Mouse (Mus musculus) gastrocnemius, postnatal 36 days (tissue): ENCODE results near the gene Madd. TPM values are rescaled to one million over a fixed set of nuclear protein-coding genes. Genes with fewer than 3 reads are reported as not detected.
A peak's percentile ranks its signal among the peaks of the same experiment; 100 is the strongest.

ENCODE experiments used
- DNase-seq, 2 experiments: peaks; one replicate each; pipeline ENCODE4 v3.0.0; 2022
- intact Hi-C: fragments of 180-260 bp; cut with DNase I; formaldehyde crosslinking; loops from one replicate; pipeline ENCODE4 v1.15.1; 2025
- long read RNA-seq, 2 experiments: library from polyadenylated mRNA; stranded (forward); transcript quantifications; one replicate each; pipeline ENCODE4 v2.0.0; 2021
- total RNA-seq, 2 experiments: library from RNA; stranded (reverse); gene quantifications; 2 replicates each; pipeline ENCODE4 v1.2.3; 2021

The Madd gene
- total RNA-seq = 1 to 10 TPM; 4.1 to 5.0 TPM
- long read RNA-seq, experiment 1, partial matches to known transcripts = 0 of 1 reads
- long read RNA-seq, experiment 1, other reads (novel, unspliced or antisense) = 1 of 1 reads
- long read RNA-seq, experiment 2, partial matches to known transcripts = 0 of 2 reads
- long read RNA-seq, experiment 2, other reads (novel, unspliced or antisense) = 2 of 2 reads

DNA sequence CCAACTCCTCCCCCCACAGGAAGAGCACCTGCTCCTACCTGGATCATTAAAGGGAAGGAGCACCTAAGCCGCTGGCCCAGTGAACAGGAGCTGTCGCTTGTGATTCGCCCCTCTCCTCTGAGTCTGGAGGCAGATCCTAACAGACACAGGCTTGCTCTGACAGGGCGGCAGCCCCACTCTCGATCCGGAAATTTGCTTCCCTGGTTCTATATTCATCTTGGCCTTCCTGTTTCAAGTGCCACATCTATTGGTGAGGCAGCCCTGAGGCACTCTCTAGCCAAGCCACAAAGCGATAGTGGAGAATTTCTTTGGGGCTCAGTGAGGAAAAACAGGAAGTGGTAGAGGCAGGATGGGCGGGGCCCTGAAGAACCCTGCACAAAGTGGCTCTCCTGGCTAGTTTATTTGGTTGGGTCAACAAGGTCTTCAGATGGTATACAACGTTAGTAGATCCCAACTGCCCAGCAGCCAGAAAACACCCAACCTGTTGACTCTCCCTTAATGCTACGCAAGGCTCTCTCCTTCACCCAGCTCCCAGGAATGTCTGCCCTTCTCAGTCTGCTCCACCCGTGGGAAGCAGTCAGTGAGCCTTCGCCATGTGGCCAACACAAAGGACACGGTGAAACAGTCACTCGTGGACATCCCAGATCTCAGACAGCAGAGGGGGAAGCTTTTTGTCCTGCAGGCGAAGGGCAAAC, at the start of gene Madd:
Madd (minus strand) TSS at position 127 of the 695 bp plus-strand sequence.
- DNase-seq = no peak
- intact Hi-C loops = no loop called here

DNA sequence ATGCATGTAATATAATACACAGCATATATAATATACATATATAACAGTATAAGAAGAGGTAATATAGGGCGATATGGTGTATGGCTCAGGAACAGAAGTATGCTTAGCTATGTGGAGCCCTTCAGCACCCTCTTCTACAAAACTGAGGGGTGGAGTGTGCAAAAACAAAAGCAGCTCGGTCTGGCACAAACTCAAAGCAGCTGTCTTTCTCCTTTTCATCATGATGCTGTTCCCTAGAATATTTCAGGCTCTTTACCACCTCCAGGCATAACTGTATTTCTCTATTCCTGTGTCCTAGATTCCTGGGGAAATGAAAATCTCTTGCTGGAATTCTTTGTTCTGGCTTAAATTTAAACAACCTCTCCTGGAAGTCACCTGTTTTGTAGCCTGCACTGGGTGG, 46.1 kb upstream of the Madd start:
- intact Hi-C loops = no loop called here
- DNase-seq = no peak

DNA sequence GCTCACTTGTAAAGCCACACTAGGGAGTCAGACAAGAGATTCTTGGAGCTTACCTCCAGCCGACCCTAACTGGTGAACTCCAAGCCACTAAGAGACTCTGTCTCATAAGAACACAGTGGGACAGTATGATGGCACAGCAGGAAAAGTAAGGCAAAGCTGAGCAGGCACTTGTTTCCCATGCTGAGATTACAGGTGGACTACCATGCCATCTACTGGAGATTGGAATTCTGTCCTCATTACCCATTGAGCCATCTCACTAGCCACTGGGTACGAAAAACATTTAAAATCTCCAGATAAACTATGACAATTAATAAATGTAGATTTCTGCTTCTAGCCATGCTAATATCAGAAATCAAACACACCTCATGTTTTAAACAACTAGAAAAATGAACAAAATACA, 40.0 kb upstream of the Madd start:
- intact Hi-C loops = no loop called here
- DNase-seq = no peak

DNA sequence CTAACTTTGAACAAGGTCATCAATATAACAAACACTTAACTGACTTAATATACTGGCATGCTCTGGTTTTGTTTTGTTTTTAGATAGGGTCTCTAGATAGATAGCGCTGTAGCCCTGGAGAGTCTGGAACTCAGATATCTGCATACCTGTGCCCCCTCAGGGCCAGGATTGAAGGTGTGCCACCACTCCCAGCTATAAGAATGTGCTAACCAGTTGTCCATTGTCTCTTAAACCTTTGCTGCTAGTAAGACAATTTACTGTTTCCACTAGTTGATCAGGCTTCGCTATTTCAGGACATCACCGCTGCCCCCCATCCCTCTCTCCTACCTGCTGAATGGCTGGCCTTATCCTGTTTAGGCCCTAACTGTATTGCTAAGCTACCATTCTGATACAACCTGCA, 36.9 kb upstream of the Madd start:
- no peak for DNase-seq
- intact Hi-C loops = no loop called here

DNA sequence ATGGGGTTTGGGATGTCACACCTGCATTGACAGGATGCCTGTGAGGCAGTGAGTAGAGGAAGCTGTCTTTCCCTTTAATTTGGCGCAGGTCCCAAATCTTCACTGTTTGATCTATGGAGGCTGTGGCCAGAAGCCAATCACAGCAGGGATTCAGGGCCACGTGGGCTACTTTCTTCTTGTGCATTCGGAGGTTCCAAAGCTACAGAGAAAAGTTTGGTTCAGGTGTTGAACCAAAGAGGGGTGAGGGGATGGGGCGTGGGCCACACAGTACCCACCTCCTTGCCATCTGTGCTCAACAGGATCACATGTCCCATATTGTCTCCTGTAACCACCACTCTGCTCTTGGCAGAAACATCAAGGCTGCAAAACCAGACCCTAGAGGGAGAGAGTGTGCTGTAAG, 33.4 kb upstream of the Madd start:
- intact Hi-C loops = no loop called here
- no peak for DNase-seq

DNA sequence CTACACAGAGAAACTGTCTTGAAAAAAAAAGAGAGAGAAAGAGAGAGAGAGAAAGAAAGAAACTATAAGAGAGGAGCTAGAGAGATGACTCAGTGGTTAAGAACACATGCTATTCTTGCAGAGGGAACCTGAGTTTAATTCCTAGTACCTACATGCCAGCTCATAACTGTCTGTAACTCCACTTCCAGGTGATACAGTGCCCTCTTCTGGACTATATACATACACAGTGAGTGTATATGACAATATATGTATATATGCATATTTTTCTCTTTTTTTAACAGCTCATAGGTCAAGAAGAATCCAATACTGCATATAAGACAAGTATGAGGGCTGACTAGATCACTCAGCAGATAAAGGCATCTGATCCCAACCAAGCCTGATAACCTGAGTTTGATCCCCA, 29.7 kb upstream of the Madd start:
- no peak for DNase-seq
- intact Hi-C loops = no loop called here

DNA sequence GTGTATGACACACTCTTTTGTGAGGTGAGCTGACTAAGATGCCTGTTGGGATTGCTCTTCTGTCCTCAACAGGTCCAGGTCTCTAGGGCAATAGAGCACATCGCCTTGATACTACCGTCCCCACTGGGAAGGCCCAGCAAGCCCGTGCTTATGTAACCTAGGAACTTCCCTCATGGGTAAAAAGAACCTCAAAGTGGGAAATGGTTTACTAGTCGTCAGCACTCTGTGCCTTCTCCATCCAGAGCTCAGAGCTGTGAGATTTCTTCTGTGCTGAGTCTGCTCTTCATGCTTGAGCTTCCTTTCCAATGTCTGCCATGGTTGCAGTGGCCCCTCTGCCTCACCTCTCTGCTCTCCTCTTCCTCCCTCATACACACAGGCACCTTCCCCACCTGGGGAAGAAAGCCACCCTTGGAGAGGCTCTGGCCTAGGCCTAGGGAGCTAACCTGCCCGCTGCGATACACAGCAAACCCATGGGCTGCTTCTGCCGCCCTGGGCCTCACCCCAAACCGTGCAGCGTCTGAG, 22.7 kb upstream of the Madd start:
- intact Hi-C loops = no loop called here
- DNase-seq = peak in 1 of 2 experiments; percentile 20

DNA sequence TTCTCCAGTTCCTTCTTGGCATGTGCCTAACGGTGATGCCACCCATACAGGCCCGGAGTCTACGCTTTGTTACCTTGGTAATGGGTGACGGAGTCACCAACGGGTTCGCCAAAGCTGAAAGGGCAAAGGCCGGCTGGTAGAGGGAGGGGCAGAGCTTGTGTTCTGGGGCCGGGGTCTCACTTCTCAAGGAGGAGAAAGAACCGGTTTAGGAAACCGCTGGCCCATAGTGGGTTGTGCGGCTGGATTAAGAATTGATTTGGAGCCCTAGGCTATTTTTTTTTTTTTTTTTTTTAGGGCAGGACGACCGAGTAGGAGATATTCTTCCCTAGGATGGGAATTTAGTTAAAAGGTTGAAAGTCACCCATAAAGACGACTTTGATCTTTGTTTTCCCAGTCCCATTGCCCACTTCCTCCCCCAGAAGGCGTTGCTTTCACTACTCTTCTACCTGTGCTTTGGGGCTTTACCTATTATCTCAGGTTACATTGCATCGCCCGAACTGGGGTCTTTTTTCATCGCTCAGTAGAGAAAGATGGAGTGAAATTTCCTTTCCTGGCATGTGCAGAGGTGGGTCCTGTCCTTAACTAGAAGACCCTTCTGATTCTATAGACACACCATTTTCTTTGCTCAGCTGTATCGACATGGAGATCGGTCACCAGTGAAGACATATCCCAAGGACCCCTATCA, 19.5 kb upstream of the Madd start:
- intact Hi-C loops = no loop called here

DNA sequence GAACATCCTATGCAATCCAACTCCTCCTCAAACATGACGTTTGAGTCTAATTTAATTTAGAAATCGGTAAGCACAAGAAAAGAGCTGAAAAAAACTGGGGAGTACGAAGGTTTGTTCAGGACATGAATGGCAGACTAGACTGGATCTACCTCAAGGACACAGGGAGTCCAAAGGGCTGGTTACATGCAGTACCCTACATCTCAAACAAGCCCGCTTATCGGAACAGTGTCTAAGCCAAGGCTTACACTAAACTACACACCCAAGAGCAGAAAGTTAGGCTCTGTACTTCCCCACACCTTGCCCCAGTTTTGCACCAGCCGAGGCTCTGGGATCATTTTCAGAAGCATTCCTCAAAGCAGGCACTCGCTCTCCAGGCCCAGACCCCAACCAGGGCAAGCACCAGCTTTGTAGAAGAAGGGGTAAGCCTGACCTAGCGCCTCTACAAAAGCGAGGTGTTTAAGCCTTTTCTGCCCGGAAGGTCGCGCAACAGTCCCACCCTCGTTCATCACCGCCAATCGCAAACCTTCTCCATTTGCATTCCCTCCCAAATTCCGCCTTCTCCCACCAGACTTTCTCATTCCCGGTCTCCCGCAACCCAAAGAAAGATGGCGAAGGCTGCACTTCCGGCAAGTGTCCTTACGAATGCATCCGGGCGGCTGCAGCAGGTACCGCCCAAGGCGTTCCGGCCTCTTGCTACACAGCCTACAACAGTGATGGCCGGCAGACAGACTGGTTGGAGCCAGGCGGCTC, 18.8 kb upstream of the Madd start, which contains the start of the genes Nr1h3 and Acp2:
Nr1h3 (minus strand) TSS at position 613 of the 750 bp plus-strand sequence.
Acp2 (plus strand) TSS at position 664 of the 750 bp plus-strand sequence.
- intact Hi-C loops = no loop called here

More for the DNA sequence above, 19.5 kb upstream of the Madd start:
- DNase-seq = no peak

DNA sequence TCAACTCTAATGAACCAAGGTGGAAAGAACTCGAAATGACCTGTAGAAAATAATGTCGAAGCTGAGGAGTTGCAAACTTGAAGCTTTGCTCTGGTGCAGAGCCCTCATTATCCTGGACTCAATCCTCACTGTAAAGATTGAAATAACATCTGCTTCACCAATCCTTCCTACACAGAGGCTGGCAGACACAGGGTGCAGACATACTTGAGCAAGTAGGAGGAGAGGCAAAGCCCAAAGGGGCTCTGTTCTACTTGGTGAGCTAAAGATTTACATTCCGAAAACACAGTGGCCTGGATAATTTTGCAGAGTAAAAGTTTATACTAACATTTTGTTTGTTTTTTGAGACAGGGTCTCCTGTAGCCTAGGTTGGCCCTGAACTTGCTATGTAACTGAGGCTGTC, 15.3 kb upstream of the Madd start:
- no peak for DNase-seq
- intact Hi-C loops = no loop called here

More for the DNA sequence above, 18.8 kb upstream of the Madd start, which contains the start of the genes Nr1h3 and Acp2:
- DNase-seq = peak; percentile 88 to 96

DNA sequence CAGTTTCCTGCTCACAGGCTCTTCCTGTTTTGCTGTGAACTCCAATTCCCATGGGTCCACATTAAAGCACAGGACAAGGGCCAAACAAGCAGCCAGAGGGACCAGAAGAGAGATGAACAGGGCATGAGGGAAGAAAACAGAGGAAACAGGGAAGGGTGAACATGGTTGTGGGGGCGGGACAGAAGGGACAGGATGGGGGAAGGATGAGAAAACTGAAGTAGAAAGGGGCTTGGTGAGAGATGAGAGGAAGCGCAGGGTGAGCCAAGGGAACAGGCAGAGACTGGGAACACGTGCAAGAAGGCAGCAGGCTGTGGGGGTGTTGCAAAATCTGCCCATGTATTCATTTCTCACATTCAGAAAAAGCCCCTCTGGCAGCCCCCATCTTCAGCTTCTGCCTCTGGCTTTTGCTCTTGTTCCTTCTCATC, 13.0 kb upstream of the Madd start:
- intact Hi-C loops = no loop called here
- peak; percentile 9 to 30 for DNase-seq

DNA sequence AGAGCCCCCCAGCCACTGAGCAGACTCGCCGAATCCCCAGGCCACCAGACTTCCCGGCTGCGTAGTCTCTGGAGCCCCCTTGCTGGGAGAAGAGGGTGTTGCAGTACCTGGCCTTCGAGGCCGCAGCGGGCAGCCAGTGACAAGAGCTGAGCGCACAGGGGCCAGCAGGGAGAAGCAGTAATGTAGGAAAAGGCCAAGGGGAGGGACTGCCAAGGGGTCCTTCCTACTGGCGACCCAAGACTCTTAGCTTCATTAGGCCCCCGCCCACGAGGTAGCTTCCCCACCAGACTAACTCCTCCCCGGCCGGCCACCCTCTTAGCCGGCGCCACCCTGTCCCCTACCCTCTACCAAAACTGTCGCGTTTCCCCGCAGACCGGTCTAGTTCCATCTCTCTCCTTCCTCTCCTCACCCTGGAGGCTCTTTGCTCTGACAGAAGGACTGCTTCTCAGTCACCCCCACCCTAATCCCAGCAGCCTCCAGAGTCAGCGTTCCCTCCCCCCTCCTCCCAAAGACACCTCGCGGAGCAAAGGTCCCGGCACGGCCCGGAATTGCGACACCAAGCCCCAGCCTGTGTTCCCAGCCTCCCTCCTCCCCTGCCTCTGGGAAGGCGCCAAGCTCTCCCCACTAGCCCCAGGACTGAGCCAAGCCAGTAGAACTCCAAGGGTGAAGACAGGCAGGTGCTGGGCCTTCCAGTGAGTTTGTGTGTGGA, 11.1 kb upstream of the Madd start:
- peak; percentile 82 to 89 for DNase-seq
- intact Hi-C loops = loop anchor here (1.0 kb wide), 1 partner anchor 79 kb away; no protein-coding TSS in a partner anchor

DNA sequence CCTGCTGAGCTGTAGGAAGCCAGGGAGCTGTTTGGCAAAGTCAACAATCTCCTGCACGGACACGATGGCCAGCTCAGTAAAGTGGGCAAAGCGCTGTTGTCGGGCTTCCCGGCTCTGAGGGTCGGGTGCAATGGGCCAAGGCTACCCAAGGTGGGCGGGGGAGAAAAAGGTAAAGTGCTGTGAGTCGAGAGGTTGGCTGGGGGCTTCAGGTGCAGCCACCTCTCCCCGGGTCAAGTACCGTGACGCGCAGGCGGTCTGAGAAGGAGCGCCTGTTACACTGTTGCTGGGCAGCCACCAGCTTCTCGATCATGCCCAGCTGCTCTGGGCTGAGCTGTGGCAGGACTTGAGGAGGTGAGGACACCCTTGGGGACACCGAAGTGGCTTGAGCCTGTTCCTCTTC, 6.9 kb upstream of the Madd start:
- DNase-seq = no peak
- intact Hi-C loops = no loop called here

DNA sequence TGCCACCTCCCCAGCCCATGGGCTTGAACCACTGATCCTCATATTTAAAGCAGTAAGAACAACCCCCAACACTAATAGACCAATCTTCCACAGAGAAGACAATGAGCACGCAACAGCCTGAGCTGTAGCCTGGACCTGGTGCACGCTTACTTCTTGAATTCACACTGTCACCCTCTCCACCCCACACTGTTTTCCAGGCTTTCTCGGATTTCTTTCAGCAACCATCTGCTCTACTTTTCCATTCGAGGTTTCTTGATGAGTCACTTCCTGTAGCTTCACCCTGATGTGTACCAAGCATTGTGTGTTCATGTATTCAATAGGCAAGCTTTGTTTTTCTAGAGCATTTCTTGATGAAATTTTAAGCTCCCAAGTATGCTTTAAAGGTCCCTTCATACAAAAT, 3.8 kb upstream of the Madd start:
- no peak for DNase-seq
- intact Hi-C loops = no loop called here

DNA sequence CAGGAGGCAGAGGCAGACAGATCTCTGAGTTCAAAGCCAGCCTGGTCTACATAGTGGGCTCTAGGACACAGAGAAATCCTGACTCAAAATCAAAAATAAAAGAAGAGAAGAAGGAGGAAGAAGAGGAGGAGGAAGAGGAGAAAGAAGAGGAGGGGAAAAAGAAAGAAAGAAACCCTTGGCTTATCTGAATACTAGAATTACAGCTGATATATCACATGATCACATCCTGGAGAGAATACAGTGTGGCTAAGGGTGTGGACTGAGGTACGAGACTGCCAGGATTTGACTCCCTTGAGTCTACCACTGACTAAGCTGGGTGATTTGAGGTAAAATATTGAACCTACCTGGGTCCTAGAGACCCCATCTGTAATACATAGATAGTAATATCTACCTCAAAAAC, 2.6 kb upstream of the Madd start:
- DNase-seq = no peak
- intact Hi-C loops = no loop called here

DNA sequence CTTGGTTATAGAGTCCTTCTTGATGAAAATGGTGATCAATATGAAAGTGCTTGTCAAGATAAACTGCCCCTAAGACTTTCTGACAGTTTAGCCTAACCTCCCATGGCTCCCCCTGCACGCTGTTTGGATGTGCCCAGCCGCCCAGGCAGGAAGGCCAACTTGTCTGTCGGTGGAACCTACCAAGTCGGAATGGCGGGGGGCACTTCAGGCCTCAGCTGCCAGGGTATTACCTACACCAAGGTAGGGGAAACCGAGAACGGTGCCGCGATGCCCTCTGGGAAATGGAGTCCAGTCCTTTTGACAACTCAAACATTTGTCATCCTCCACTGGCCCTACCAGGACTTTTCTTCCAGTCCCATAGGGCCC, 506 bp downstream of the Madd start:
- DNase-seq = peak; percentile 81 to 84
- intact Hi-C loops = no loop called here

DNA sequence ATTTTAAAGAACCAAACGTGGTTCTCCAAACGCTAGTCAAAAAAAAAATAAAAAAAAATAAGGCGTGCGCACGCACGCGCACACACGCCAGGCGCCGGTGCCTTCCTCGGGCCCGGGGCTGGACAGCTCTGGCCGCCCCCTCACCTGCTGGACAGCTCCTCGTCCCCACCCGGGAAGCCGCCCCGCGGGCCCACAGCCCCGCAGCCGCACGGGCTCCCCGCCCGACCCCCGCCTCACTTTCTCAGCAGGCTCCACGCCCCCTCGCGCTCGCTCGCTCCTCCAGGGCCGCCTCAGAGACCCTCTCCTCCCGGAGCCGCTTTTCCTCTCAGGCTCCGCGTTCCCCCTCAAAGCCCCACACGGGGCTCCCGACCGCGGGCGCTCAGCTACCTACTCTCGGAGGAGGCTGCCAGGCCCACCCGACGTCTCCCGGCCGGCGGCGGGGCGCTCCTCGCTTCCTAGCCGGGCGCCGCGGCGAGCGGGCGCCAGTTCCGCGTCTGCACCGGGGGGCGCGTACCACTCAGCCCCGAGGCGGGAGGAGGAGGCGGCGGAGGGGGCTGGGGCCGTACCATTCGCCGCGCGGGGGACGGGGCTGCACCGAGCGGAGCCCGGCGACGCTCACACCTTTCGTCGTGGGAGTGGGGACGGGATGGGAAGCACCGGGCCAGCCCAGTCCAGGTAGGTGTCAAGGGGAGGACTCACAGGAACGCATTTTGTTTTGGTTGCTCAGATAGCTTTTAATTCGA, 1.1 kb downstream of the Madd start:
- intact Hi-C loops = no loop called here
- peak; percentile 41 to 45 for DNase-seq

DNA sequence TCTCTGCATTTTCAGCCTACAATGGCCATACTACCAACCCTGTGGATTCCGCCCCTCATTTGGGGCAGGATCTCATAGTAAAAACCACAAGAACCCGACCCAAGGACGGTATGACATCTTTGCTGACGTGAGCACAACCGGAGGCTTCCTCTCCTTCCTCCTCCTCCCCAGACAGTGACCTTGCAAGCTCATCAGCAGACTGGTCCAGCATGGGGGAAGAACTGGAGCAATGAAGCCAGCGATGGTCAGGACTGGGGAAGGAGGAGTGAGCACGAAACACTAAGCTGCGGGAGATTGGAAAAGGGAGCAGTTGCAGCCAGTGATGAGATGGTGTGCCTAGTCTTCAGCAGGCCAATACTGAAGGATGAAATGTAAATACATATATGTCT, 1.6 kb downstream of the Madd start:
- no peak for DNase-seq
- intact Hi-C loops = no loop called here

DNA sequence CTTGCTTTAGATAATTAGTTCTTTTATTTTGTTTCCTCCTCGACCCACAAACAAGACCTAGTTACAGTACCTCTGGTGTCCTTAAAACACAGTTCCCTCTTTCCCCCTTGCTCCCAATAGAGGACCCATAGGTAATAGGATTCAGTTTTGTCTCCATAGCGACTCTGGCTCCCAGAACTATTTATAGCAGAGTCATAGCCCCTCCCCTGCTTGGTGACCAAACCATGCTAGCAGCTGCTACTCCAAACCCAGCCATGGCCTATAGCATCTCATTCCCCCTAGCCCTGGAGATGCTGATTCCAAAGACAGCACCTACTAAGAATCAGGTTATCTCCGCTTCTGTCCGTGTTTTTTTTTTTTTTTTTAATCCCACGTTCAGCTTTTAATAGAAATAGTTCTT, 2.9 kb downstream of the Madd start:
- intact Hi-C loops = no loop called here
- no peak for DNase-seq
